Mouse (Mus musculus) liver, adult (tissue): ENCODE data around the gene Cfap99.

Source experiments
- GATA4 ChIP-seq: IDR thresholded peaks from 2 replicates; pipeline ENCODE4 v1.6.1; 2014; ENCODE audit warnings: mild to moderate bottlenecking, low read length; ENCODE audit not compliant: insufficient replicate concordance

Gene Cfap99

DNA sequence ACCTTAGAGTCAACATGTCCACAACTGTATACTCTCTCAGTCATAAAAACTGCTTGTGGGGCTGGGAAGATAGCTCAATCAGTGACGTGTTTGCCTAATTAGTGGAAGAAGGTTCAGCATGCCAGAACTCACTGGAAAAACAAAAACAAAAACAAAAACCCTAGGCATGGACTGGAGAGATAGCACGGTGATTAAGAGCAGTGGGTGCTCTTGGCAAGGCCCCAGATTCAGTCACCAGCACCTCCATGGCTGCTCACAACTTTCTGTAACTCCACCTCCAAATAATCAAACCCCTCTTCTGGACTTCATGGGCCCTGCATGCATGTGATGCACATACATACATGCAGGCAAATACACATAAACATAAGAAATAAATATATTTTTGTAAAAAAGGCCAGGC lies 886 bp downstream of the Cfap99 start:
- TF ChIP-seq GATA4 = no peak

DNA sequence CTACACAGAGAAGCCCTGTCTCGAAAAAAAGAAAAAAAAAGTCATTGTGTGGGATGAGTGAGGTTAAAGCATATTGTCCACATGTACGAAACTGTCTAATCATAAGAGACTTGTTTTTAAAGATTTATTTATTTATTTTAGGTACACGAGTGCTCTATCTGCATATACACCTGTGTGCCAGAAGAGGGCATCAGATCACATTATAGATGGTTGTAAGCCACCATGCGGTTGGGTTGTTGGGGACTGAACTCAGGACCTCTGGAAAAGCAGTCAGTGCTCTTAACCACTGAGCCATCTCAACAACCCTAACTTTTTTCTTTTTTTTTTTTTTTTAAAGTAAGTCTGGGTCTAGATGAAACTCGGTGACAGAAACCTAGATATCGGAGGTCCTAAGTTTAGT lies 5.0 kb downstream of the Cfap99 start:
- TF ChIP-seq GATA4 = no peak

DNA sequence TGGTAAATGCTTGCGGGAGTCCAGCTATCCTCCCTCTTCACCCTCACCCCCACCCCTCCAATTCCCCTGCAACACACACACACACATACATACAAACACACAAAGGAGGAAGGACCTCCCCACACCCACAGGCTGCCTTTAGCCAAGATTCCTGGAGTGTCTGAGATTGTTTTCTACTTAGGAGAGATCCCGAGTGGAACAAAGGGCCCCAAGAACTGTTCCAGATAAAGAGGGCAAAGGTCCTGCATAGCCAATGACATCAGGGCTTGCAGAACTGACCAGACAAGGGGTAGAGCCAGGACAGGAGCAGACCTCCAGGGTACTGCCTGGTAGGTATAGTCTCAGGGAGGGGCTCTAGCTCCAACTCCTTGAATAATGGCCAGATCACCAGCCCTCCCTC lies 6.3 kb downstream of the Cfap99 start:
- TF ChIP-seq GATA4 = no peak

DNA sequence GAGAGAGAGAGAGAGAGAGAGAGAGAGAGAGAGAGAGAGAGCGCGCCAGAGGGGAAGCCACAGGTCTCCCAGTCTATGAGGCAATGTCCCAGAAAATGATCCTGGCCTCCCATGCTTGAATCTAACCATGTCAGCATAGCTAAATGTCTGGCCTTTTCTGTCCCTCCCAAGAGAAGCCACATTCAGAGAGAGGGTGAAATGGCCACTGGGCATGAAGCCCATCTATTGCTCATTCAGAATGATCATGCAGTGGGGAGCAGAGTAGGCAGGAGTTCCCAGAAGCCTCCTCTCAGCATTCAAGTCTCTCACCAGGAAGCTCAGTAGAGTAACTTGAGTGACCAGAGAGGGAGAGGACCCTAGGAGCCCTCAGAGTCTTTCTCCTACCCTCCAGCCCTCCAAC lies 6.7 kb downstream of the Cfap99 start:
- TF ChIP-seq GATA4 = no peak

DNA sequence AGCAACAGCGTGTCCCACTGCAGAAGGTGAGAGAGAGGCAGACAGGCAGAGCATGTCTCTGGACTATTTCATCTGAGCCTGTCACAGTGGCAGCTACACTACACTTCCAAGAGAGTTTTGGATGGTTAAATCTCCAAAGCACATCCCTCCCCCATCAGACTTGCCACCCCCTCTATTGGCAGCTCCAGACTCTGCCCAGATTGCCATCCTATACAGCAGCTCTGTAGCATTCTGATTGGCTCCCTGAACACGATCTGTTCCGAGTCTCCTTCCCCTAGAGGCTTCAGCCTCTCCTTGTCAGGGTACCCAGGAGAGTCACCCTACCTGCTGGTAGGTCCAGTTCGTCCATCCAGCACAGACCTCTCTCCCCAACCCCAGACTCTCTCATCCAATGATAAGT lies 9.7 kb downstream of the Cfap99 start:
- TF ChIP-seq GATA4 = no peak

DNA sequence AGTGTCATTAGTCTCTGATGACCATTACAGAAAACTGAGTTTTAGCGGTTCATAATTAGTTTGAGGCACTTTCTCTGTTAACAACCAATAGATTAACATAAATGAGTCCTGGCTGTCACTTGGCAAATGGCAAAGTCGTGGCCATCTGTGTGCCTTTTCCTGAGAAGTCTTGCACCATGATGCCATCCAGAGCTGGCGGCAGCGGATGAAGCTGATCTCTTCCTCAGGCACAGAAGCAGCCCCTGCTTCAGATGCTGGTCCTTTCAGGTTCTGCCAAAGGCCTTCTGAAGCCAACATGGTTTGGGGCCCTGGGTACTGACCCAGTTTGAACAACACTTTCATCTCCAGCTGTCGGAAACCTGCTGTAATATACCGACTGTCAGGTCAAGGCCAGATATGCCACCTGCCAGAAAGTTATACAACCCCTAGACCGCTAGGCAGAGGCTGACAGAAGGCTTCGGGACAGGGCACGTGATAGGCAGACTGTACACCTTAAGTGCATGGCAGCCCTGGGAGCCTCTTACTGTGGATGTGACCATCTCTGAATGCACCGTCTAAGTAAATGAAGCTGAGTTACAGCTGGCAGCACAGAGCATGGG lies 10.6 kb downstream of the Cfap99 start:
- no peak for TF ChIP-seq GATA4

DNA sequence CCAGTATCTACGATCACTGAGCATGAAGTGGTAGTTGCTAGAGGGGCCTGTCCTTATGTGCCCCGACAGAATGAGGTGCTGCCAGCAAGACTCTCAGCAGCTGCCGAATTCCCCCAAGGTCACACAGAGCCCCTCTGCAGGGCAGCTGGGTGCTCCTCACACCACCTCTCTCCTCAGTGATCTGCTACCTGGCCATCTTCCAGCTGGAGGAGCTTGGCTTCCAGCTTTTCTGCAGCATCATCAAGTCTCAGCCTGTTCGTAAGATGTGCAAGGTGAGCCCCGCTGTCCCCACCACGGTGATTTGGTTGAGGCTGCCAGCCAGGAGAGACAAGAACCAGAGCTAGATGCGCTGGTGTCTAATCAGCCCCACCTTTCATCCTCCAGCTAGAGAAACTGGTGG lies 14.0 kb downstream of the Cfap99 start:
- TF ChIP-seq GATA4 = no peak

DNA sequence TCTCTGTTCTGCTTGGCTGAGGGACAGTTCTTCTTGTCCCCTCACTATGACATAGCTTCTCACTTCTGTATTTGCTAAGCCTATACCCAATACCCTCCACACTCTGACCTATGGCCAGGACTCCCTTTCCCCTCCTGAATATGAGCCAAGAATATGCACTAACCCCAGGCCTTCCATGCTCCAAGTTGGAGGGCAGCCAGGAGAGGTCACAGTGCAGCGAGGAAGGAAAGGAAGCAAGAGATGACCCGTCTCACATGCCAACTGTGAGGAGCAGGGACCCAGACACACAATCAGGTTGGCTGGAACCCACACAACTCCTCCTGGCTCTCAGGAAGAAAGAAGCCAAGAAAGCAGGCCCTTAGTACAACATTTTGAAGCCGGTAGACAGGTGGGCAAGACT lies 20.6 kb downstream of the Cfap99 start:
- TF ChIP-seq GATA4 = no peak

DNA sequence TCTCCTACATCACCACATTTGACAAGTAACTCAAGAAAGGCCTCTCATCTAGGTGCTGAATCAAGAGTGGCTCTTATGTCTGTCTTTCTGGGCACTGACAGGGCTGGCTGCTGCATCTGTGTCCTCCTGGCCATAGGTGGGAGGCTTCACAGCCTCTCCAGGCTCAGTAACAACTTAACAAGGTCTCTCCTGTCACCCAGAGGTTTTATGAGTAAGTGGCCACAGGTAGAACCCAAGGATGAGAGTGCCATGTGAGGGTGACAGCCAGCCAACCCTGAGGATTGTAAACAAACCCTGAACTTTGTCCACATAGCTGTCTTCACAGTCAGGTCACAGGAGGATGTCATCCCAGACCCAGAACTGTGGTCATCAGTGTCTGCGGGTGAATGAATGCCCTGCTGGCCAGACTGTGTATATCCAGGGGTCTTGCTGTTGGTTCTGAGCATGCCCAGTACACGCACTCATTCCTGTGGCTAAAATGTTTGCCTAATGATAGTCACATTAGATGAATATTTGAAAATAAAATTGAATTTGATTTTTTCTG lies 31.2 kb downstream of the Cfap99 start:
- TF ChIP-seq GATA4 = no peak

DNA sequence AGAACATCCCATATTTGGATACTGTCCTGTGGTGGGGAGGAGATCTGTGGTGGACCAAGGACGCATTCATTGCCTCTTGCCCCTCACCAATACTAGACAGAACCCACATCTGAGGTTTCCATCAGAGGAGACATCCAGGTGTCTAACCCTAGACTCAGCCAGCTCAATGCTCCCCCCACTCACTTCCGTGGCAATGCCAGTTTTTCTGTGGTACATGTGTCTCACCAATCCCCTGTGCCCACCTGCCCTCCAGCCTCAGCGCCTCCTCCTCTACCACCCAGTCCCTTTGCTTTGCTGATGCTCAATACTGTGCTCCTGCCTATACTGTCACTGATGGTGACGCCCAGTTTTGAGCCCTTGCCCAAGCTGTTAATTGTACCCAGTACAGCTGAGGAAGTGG lies 32.8 kb downstream of the Cfap99 start:
- no peak for TF ChIP-seq GATA4

DNA sequence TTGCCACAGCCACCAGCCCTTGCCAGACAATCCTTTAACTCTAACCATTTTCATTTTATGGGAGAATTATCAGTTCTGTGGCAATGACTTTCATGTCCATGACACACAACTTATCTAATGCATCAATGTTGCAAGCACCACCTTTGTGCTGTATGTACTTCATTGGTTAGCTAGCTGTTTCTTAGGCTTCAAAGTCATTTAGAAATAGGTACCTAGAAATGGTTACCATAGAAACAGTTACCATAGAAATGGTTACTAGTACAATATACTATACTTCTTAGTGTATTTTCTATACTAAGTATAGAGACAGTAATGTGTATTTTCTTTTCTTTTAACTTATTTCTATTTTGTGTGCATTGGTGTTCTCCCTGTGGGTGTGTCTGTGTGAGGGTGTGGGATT lies 36.9 kb downstream of the Cfap99 start:
- no peak for TF ChIP-seq GATA4

DNA sequence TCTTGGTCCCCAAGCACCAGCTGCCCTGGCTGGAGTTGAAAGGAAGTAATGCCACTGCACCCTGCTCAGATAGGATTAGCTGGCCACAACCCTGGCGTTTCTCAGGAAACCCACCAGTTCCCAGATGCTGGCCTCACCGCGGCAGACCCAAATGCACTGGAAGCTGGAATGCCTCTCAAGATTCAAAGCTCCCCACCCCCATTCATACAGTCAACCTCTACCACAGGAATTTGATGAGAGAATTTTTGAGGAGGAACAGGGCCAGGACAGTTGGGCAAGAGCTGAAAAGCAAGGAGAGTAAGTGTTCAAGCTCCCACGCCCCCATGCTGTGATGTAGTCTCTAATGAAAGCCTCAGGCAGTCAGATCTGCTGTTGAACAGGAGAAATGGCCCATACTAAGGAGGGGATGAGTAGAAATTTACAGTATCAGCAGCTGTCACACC lies 37.9 kb downstream of the Cfap99 start:
- TF ChIP-seq GATA4 = no peak

DNA sequence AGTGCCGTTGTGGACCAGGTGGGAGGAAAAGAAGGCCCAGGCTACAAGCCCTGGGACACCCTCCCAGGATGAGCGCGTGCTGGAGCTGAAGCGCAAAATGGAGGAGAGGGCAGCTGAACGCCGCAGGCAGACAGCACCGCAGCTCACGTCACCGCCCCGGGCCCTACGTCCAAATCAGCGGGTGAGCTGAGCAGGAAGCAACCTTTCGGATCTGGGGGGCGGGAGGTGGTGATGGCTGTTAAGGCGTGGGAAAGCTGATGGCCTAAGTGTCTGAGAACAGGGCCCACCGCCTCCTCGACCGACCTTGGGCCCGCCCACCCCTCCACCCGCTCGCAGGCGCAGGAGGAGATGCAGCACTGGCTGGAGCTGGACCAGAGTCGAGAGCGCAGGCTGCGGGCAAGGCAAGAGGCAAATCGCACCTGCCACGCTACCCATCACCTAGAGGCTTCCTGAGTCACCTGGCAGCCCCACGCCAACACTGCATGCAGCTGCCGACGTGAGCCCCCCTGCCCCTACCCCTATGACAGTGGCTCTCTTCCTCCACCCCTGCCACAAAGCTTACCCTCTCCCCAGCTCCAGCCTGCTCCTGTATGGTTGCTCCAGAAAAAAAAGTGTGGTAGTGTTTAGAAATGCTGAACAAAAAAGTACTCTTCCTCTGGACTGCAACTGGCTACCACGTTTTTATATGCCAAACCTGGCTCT lies 38.6 kb downstream of the Cfap99 start:
- TF ChIP-seq GATA4 = no peak

DNA sequence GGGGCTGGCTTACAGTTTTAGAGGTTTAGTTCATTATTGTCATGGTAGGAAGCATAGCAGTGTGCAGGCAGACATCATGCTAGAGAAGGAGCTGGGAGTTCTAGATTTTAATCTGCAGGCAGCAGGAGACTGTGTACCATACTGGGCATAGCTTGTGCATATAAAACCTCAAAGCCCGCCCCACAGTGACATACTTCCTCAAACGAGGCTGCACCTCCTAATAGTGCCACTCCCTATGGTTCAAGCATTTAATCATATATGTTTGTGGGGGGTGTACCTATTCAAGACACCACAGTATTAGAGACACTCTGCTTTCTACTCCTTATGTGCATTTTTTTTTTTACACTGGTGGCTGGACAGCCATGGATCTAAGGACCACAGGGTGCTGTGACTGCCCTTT lies 41.7 kb downstream of the Cfap99 start:
- no peak for TF ChIP-seq GATA4

DNA sequence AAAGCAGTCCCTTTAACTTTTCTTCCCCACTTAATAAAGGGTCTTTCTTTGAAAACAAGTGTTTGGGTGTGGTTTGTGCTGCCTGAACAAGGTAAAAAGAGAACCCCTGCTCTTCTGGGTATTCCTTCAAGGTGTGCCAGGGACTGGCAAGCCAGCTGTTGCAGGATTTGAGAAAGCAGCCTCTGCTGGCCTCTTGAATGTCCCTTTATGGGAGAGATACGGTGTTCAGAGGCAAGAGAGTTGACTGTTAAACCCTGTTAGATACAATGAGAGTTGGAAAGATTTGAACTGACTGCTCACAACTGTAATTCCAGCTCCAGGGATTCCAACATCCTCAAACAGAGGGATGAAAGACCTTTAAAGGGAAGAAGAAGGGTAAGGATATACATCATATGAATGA lies 45.7 kb downstream of the Cfap99 start:
- TF ChIP-seq GATA4 = no peak

DNA sequence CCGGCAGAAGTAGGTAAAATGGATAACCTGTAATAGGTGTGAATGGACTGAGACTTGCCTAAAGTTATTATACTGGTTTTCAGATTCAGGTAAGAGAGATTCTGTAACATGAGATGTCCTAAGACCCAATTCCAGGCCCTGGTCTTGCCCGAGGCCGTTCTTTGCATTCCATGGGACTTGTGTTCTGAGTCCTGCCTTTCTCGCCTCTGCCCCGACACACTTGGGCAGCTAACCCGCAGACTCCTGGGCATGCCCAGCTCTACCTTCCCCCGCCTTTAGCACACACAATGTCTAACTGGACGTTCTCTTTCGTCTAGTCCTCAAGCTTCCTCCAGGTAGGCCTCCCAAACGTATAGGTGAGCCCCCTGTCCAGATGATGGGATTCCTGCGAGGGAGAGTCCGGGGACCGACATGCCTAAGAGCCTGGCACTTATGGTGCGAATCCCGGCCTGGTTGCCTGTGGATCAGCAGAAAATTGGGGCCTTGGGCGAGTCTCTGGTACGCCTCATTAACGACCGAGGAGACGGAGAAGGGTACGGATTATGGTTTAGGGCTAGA lies 47.2 kb downstream of the Cfap99 start:
- TF ChIP-seq GATA4 = no peak

DNA sequence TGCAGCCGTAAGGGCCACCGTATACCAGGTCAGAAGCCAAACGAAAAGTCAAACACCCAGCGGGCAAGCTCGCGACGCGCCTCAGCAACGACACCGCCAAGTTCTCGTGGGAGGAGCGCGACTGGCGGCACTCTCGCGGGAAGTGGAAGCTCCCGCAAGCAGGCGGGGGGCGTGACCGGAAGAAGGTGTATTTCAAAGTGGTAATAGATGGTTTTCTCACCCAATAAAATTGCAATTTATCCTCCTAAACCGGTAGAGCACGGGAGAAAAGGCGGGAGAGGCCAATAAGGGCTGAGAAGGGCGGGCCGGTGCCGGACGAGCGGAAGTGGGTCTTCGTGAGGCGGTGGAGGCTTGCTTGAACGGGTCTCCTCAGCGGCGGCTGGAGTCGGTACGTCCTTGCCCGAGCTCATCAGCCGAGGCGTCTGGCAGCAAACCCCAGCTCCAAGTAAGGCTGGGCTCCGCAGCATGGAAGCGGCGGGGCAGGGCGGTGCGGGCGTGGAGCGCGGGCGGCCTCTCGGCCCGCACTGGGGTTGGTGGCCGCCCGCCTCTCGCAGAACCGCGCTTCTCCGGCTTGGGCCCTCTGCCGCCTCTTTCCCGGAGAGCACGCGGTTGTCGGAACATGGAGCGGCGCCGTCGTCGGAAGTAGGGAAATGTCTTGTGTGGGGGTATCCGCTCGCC lies 47.8 kb downstream of the Cfap99 start, which contains the start of gene Rnf4:
Gene Rnf4 (plus strand): TSS at position 193 of the 678 bp plus-strand sequence.
- no peak; the same call in 1 of the 2 replicates for TF ChIP-seq GATA4
